Mouse (Mus musculus) myocyte (in vitro differentiated cells): ENCODE data around the gene Fam214b. TPM values are rescaled to one million over a fixed set of nuclear protein-coding genes. Genes with fewer than 3 reads are reported as not detected.

Experiments
- H3K27me3 ChIP-seq: one replicate; pipeline ENCODE4 v1.6.1; 2011; ENCODE audit not compliant: control insufficient read depth, insufficient read depth, insufficient read length
- H3K36me3 ChIP-seq: one replicate; pipeline ENCODE4 v1.6.1; 2011; ENCODE audit not compliant: control insufficient read depth, insufficient read depth
- H3K4me2 ChIP-seq: one replicate; pipeline ENCODE4 v1.6.1; 2011; ENCODE audit warnings: low read depth, control low read depth
- H3K4me3 ChIP-seq: one replicate; pipeline ENCODE4 v1.5.1; 2011; ENCODE audit warnings: mild to moderate bottlenecking, control low read depth, moderate library complexity
- H3K79me2 ChIP-seq: one replicate; pipeline ENCODE4 v1.6.1; 2011; ENCODE audit not compliant: control insufficient read depth, insufficient read depth
- H3ac ChIP-seq: one replicate; pipeline ENCODE4 v1.6.1; 2011; ENCODE audit not compliant: control insufficient read depth, insufficient read length
- CEBPB ChIP-seq: IDR thresholded peaks from 2 replicates; pipeline ENCODE4 v1.6.1; 2011; ENCODE audit warnings: mild to moderate bottlenecking, moderate library complexity; ENCODE audit not compliant: poor library complexity, insufficient read depth, severe bottlenecking
- E2F4 ChIP-seq: IDR thresholded peaks from one replicate; pipeline ENCODE4 v1.6.1; 2011; ENCODE audit warnings: mild to moderate bottlenecking, control low read depth, moderate library complexity; ENCODE audit not compliant: insufficient read depth
- MAX ChIP-seq: IDR thresholded peaks from one replicate; pipeline ENCODE4 v1.6.1; 2011; ENCODE audit warnings: low read depth, mild to moderate bottlenecking, control low read depth
- MYOD1 ChIP-seq, 3 experiments: IDR thresholded peaks; one replicate each; pipeline ENCODE4 v1.6.1; 2011; ENCODE audit warnings: control low read depth in 2 of 3, low read depth in 2 of 3, mild to moderate bottlenecking in 2 of 3, moderate library complexity in 1 of 3; ENCODE audit not compliant: insufficient read length in 2 of 3, control insufficient read depth in 1 of 3
- MYOG ChIP-seq, 3 experiments: IDR thresholded peaks; one replicate each; pipeline ENCODE4 v1.6.1; 2011; ENCODE audit warnings: control low read depth in 2 of 3, low read depth in 2 of 3, mild to moderate bottlenecking in 2 of 3; ENCODE audit not compliant: insufficient read length in 2 of 3, control insufficient read depth in 1 of 3, insufficient read depth in 1 of 3
- POLR2A ChIP-seq: IDR thresholded peaks from one replicate; pipeline ENCODE4 v1.6.1; 2011; ENCODE audit warnings: low read depth, mild to moderate bottlenecking, control low read depth, moderate library complexity; ENCODE audit not compliant: insufficient read length
- POLR2AphosphoS2 ChIP-seq: IDR thresholded peaks from one replicate; pipeline ENCODE4 v1.6.1; 2011; ENCODE audit warnings: low read depth, control low read depth; ENCODE audit not compliant: insufficient read length
- REST ChIP-seq: IDR thresholded peaks from one replicate; pipeline ENCODE4 v1.6.1; 2011; ENCODE audit warnings: mild to moderate bottlenecking, control low read depth, moderate library complexity; ENCODE audit not compliant: insufficient read depth, insufficient read length
- SRF ChIP-seq: IDR thresholded peaks from one replicate; pipeline ENCODE4 v1.6.1; 2011; ENCODE audit warnings: low read depth; ENCODE audit not compliant: control insufficient read depth, insufficient read length
- TCF12 ChIP-seq: IDR thresholded peaks from one replicate; pipeline ENCODE4 v1.6.1; 2011; ENCODE audit warnings: mild to moderate bottlenecking, control low read depth; ENCODE audit not compliant: poor library complexity, insufficient read depth, severe bottlenecking
- TCF3 ChIP-seq: IDR thresholded peaks from one replicate; pipeline ENCODE4 v1.6.1; 2011; ENCODE audit warnings: low read depth, control low read depth; ENCODE audit not compliant: insufficient read length
- USF1 ChIP-seq: IDR thresholded peaks from one replicate; pipeline ENCODE4 v1.6.1; 2011; ENCODE audit warnings: low read depth, mild to moderate bottlenecking, control low read depth, moderate library complexity
- polyA plus RNA-seq: library from polyadenylated mRNA; unstranded; fragments of >200 nt; fragmentation: generic; extraction: Trizol; gene quantifications from one replicate; pipeline ENCODE4 v1.2.1, GENCODE M21; 2012; ENCODE audit warnings: missing spikeins

The Fam214b gene
- polyA plus RNA-seq, 1 experiment: 35.3 TPM

DNA sequence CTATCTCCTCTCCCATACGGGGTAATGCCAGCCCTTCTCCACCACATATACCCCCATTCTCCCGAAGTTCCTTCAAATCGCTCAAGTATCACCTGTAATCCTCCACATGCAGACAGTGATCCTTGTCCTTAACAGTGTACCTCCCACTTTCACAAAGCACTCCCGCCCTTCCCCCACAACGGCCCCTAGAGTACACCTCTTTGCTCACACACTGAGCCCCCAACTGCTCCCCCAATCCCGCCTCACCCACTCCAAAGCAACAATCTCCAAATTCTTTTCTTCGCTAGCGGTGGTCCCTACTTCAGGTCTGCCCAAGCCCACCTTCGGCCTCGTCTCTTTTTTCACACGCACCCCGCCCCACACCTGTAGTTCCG, 748 bp downstream of the Fam214b start:
- TF ChIP-seq MAX: no peak
- no peak for TF ChIP-seq MYOG (IDR thresholded peaks at IDR 0.05; ENCODE audit: control insufficient read depth in 1 of 3, insufficient read depth in 1 of 3, insufficient read length in 2 of 3, low read depth in 2 of 3)
- TF ChIP-seq MYOD1 (IDR thresholded peaks at IDR 0.05; ENCODE audit: control insufficient read depth in 1 of 3, insufficient read length in 2 of 3, low read depth in 2 of 3): no peak
- TF ChIP-seq USF1: no peak
- no peak for TF ChIP-seq POLR2A
- TF ChIP-seq E2F4: no peak
- no peak for TF ChIP-seq POLR2AphosphoS2
- no peak for TF ChIP-seq CEBPB
- no peak for TF ChIP-seq REST
- TF ChIP-seq SRF: no peak
- TF ChIP-seq TCF3: no peak
- peak overlapping the region; percentile 79 for H3K4me2 ChIP-seq
- no peak overlapping the region for H3ac ChIP-seq
- H3K36me3 ChIP-seq: no peaks in the 10 kb centered on the region
- peak overlapping the region; percentile 28 for H3K4me3 ChIP-seq
- no peaks in the 10 kb centered on the region for H3K27me3 ChIP-seq
- no peaks in the 10 kb centered on the region for H3K79me2 ChIP-seq

DNA sequence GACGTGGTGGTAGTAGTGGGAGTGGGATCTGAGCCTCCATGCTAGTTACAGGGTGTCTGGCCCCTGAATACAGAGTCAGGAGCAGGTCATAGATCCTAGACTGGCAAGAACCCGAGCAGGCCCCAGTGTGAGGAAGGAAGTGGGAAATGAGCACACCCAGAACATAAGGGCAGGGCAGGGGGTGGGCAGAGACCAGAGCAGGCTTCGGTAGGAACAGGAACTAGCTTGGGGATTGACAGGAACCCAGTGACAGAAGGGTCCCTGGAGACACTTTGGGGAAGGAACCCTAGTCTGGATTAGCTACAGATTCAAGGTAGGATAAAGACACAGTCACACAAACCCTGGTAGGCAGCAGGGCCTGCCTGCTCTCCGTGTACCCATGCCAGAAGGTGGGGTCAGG, 1.3 kb downstream of the Fam214b start:
- peak overlapping the region; percentile 79 for H3K4me2 ChIP-seq
- no peak overlapping the region for H3ac ChIP-seq
- TF ChIP-seq MAX: no peak
- no peak for TF ChIP-seq MYOG (IDR thresholded peaks at IDR 0.05; ENCODE audit: control insufficient read depth in 1 of 3, insufficient read depth in 1 of 3, insufficient read length in 2 of 3, low read depth in 2 of 3)
- no peak for TF ChIP-seq POLR2AphosphoS2
- TF ChIP-seq TCF3: no peak
- TF ChIP-seq E2F4: no peak
- TF ChIP-seq TCF12: no peak
- TF ChIP-seq POLR2A: no peak
- TF ChIP-seq CEBPB: no peak
- TF ChIP-seq MYOD1 (IDR thresholded peaks at IDR 0.05; ENCODE audit: control insufficient read depth in 1 of 3, insufficient read length in 2 of 3, low read depth in 2 of 3): no peak
- no peak for TF ChIP-seq SRF
- TF ChIP-seq REST: no peak
- peak overlapping the region; percentile 28 for H3K4me3 ChIP-seq
- no peaks in the 10 kb centered on the region for H3K27me3 ChIP-seq
- no peaks in the 10 kb centered on the region for H3K79me2 ChIP-seq
- no peaks in the 10 kb centered on the region for H3K36me3 ChIP-seq

DNA sequence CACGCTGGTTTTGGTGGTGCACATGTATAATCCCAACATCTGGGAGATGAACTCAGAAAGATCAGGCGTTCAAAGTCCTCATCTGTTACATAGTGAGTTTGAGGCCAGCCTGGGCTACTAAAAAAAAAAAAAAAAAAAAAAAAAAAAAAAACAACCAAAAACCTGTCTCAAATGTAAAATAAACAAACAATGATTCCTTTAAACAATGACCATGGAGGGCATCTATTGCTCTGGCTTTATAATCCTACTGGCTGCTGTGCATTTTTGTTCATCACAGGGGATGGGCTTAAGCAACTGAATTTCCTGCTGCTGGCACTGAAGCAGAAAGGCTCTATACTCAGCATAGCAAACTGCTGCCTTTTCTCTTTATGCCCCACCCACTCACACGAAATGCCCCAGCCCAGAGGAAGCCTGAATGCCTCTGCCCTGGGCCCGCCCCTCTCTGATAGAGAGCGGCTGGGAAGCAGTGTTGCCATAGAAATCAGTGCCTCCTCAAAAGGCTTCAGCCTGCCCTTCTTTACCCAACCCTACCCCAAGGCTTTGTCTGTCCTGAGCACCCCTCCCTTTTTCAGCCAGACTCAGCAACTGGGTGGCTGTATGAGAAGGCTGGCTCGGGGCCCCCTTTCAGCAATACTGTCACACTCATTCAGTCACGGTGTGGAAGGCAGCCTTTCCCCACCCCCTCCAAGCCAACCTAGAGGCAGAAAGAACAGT, 2.2 kb downstream of the Fam214b start:
- no peaks in the 10 kb centered on the region for H3K79me2 ChIP-seq
- H3ac ChIP-seq: no peak overlapping the region
- H3K4me2 ChIP-seq: peak overlapping the region; percentile 79
- no peaks in the 10 kb centered on the region for H3K27me3 ChIP-seq
- no peaks in the 10 kb centered on the region for H3K36me3 ChIP-seq
- no peak overlapping the region for H3K4me3 ChIP-seq
- TF ChIP-seq TCF3 (no peak), REST (no peak), MAX (no peak), USF1 (no peak)

DNA sequence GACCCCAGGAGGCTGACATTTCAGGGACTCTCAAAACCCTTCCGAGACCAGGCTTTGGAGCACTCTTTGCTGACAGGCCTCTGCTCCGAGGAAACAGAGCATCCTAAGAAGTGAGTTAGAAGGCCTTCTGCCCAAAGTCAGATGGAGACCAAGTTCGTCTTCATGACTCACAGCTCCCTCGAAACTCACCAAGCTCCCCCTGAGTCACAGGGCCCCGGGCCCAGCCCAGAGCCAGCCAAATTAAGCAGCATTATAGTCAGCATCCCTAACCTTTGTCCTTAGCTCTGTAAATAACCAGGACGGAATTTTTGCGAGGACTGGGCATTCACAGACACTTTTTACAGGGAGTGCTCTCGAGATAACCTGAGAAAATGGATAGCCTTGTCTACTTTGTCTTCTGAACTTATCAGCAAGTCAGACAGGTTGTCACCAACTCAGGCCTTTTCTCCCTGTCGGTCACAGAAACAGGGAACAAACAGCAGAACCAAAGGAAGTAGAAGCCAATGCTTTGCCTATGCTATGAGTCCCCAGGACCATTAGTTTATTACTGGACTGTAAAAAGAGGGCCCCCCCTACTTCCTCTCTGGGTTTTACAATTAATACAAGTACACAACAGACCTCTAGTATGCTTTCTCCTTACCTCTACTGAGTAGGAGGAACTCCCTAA, 5.0 kb downstream of the Fam214b start:
- Histone ChIP-seq H3K79me2 (peaks cover 7% of the 10 kb centered on the region), H3K4me2 (peak overlapping the region; percentile 81), H3K36me3 (no peaks in the 10 kb centered on the region), H3ac (no peak overlapping the region), H3K4me3 (no peak overlapping the region), H3K27me3 (no peaks in the 10 kb centered on the region)
- TF ChIP-seq POLR2AphosphoS2: no peak
- no peak for TF ChIP-seq REST
- no peak for TF ChIP-seq POLR2A
- TF ChIP-seq TCF3: no peak
- TF ChIP-seq E2F4: no peak
- no peak for TF ChIP-seq MAX
- no peak for TF ChIP-seq MYOD1 (IDR thresholded peaks at IDR 0.05; ENCODE audit: control insufficient read depth in 1 of 3, insufficient read length in 2 of 3, low read depth in 2 of 3)
- no peak for TF ChIP-seq TCF12
- TF ChIP-seq CEBPB: no peak

DNA sequence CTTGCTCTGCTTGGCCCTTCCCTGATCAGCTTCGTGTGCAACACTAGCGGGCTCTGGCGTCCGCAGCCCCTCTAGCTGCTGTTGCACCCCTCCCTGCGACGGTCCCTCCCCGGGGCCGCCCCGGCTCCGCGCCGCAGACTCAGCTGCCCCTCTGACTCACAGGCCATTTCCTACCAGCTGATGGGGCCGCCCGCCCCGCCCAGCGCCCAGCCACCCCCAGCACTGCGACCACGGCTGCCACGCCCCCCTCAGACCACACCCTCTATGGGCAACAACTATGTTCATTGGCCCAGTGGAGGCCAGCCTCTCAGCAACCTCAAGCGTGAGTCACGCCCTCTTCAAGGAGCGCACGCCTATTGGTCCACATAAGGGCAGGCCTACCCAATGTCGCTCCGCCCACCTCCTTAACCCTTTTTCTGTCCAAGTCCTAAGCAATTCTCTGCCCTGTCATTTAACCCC, 5.9 kb downstream of the Fam214b start:
- Histone ChIP-seq H3K4me3 (peak overlapping the region; percentile 73), H3K27me3 (no peaks in the 10 kb centered on the region), H3K79me2 (peaks cover 7% of the 10 kb centered on the region), H3K36me3 (no peaks in the 10 kb centered on the region), H3K4me2 (peak overlapping the region; percentile 83), H3ac (peak overlapping the region; percentile 14)
- no peak for TF ChIP-seq REST
- no peak for TF ChIP-seq MAX
- TF ChIP-seq POLR2A: peak; percentile 98
- TF ChIP-seq MYOG (IDR thresholded peaks at IDR 0.05; ENCODE audit: control insufficient read depth in 1 of 3, insufficient read depth in 1 of 3, insufficient read length in 2 of 3, low read depth in 2 of 3): peak in 2 of 3 experiments; percentile 64 to 85
- peak in 1 of 3 experiments; percentile 88 for TF ChIP-seq MYOD1 (IDR thresholded peaks at IDR 0.05; ENCODE audit: control insufficient read depth in 1 of 3, insufficient read length in 2 of 3, low read depth in 2 of 3)
- no peak for TF ChIP-seq TCF12
- TF ChIP-seq USF1: no peak
- peak; percentile 27 for TF ChIP-seq TCF3
- peak; percentile 92 for TF ChIP-seq SRF
- TF ChIP-seq E2F4: no peak
- no peak for TF ChIP-seq CEBPB
- TF ChIP-seq POLR2AphosphoS2: peak; percentile 98
